Mouse (Mus musculus) heart, adult 2 months (tissue): ENCODE results near the gene Prune1.

Source experiments
- CTCF ChIP-seq: fragments of 200-600 bp; IDR thresholded peaks from 2 replicates; pipeline ENCODE4 v1.8.1; 2022; ENCODE audit warnings: antibody characterized with exemption, mild to moderate bottlenecking, moderate library complexity
- EP300 ChIP-seq: fragments of 200-500 bp; IDR thresholded peaks from 2 replicates; pipeline ENCODE4 v1.6.1; 2011; ENCODE audit warnings: low read depth, low read length, control low read depth; ENCODE audit not compliant: insufficient read depth
- POLR2A ChIP-seq: fragments of 200-500 bp; IDR thresholded peaks from 2 replicates; pipeline ENCODE4 v1.6.1; 2011; ENCODE audit warnings: mild to moderate bottlenecking, low read depth, low read length, control low read depth; ENCODE audit not compliant: insufficient read depth

- TF ChIP-seq CTCF (no peak), EP300 (no peak), POLR2A (no peak)
These were observed 12.1 kb downstream of the Prune1 start for GRCm38 (mm10) chr3:95269789-95270188.
